Mouse (Mus musculus) embryonic fibroblast, embryonic 13.5 days (primary cell): ENCODE measurements around the gene Nek4.

ENCODE experiments used
- CTCF ChIP-seq: IDR thresholded peaks from 2 replicates; pipeline ENCODE4 v1.5.1; 2011; ENCODE audit warnings: mild to moderate bottlenecking, control low read depth, low read length, moderate library complexity, borderline replicate concordance; ENCODE audit not compliant: insufficient read depth
- POLR2A ChIP-seq: IDR thresholded peaks from 2 replicates; pipeline ENCODE4 v1.6.1; 2011; ENCODE audit warnings: low read depth, mild to moderate bottlenecking, control low read depth, low read length, moderate library complexity

- TF ChIP-seq POLR2A: no peak
- TF ChIP-seq CTCF: no peak
Observed at GRCm38 (mm10) chr14:30902628-30903027, 48.5 kb upstream of the Nek4 start.
